Mouse (Mus musculus): ENCODE data around the gene Fkbp6. TPM values are rescaled to one million over a fixed set of nuclear protein-coding genes. Genes with fewer than 3 reads are reported as not detected.

The Fkbp6 gene
- polyA plus RNA-seq (2014; fragmentation: Nextera tagmentation; extraction: Ambion mirVana): 0.15 TPM in 1 of 2 replicates, not detected in the other

DNA sequence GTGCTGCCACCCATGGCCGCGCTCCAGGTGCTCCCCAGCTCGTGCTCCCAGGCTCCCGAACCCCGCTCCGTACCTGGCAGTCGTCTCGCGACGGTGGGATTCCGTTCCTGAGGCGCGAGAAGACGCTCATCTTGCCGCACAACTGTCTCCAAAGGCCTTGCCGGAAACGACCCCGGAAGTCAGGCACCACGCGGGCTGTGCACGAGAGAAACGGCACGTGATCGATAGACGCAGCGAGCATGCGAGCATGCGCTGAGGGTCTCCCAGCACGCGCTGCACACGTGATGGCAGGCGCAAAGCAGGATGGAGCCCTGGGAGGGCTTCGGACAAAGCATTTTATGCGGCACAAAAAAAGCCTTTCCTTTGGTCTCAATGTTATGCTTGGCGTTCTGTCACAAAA lies at the start of gene Fkbp6:
Gene Fkbp6 (minus strand): TSS at position 183 of the 400 bp plus-strand sequence.
- peaks cover 3% of the 10 kb centered on the region; the same call in 1 of the 2 replicates for H3K9me3 ChIP-seq (ENCODE audit: control insufficient read depth, low read length)
- H3K27ac ChIP-seq (ENCODE audit: low read depth, low read length): no peak within 1 kb of the TSS
- no peaks in the 10 kb centered on the region for H3K4me1 ChIP-seq (replicated peaks; ENCODE audit: control insufficient read depth, insufficient read depth, low read length)
- H3K36me3 ChIP-seq (ENCODE audit: control insufficient read depth, insufficient read depth, low read length): no peaks in the 10 kb centered on the region
- no peak within 1 kb of the TSS for H3K4me2 ChIP-seq (ENCODE audit: low read depth, low read length, severe bottlenecking)
- ATAC-seq (replicated peaks; ENCODE audit: low FRiP score) (no peak), DNase-seq (ENCODE audit: low spot score) (no peak)
- H3K4me3 ChIP-seq (ENCODE audit: low read depth, low read length): no peak within 1 kb of the TSS
- H3K9ac ChIP-seq (ENCODE audit: low read length): no peak within 1 kb of the TSS
- WGBS: 91% methylated on average over 35 of the region's 35 CpGs
- H3K27me3 ChIP-seq (ENCODE audit: control insufficient read depth, insufficient read depth, low read length): no peaks in the 10 kb centered on the region

DNA sequence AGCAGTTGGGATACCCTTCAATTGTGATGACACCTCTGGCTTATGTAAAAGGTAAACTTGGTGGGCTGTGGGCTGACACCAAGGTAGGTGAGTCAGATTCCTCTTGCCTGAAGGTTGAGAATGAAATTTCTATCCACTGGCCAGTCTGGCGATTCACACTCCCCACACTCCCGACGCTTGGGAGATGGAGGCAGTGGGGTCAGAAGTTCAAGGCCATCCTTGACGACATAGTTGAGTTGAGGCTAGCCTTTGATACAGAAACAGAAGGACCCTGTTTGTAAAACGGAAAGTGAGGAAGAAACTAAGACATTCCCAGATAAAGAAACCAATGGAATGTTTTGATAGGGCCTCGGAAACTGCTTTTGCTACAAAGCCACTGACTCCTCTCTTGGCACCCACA lies 49.5 kb upstream of the Fkbp6 start:
- WGBS: 73% methylated on average over 6 of the region's 6 CpGs
- H3K4me2 ChIP-seq (ENCODE audit: low read depth, low read length, severe bottlenecking): no peak overlapping the region
- no peak for ATAC-seq (replicated peaks; ENCODE audit: low FRiP score)
- H3K4me1 ChIP-seq (replicated peaks; ENCODE audit: control insufficient read depth, insufficient read depth, low read length): peaks cover 3% of the 10 kb centered on the region; the same call in 1 of the 2 replicates
- no peak overlapping the region for H3K4me3 ChIP-seq (ENCODE audit: low read depth, low read length)
- H3K27ac ChIP-seq (ENCODE audit: low read depth, low read length): no peak overlapping the region
- H3K27me3 ChIP-seq (ENCODE audit: control insufficient read depth, insufficient read depth, low read length): no peaks in the 10 kb centered on the region
- no peaks in the 10 kb centered on the region for H3K9me3 ChIP-seq (ENCODE audit: control insufficient read depth, low read length)
- no peaks in the 10 kb centered on the region for H3K36me3 ChIP-seq (ENCODE audit: control insufficient read depth, insufficient read depth, low read length)
- no peak overlapping the region for H3K9ac ChIP-seq (ENCODE audit: low read length)
- no peak for DNase-seq (ENCODE audit: low spot score)

DNA sequence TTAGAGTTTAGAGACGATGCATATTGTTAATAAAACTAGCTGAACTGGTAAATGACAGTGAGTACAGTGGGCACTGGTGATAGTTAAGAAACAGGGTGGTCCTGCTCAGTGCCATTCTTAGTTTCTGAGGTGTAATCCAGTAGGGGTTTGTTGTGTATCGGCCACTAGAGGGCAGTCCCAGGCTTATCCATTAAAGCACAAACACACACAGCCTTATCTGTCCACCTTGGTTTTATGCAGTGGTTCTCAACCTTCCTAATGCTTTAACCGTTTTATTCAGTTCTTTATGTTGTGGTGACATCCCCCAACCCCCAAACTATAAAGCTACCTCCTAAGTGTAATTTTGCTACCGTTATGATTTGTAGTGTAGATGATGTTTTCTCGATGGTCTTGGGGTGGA lies 46.0 kb upstream of the Fkbp6 start:
- H3K4me2 ChIP-seq (ENCODE audit: low read depth, low read length, severe bottlenecking): no peak overlapping the region
- H3K4me3 ChIP-seq (ENCODE audit: low read depth, low read length): no peak overlapping the region
- no peaks in the 10 kb centered on the region for H3K27me3 ChIP-seq (ENCODE audit: control insufficient read depth, insufficient read depth, low read length)
- no peak overlapping the region for H3K27ac ChIP-seq (ENCODE audit: low read depth, low read length)
- H3K4me1 ChIP-seq (replicated peaks; ENCODE audit: control insufficient read depth, insufficient read depth, low read length): peaks cover 7% of the 10 kb centered on the region; the same call in 1 of the 2 replicates
- H3K9me3 ChIP-seq (ENCODE audit: control insufficient read depth, low read length): no peaks in the 10 kb centered on the region
- ATAC-seq (replicated peaks; ENCODE audit: low FRiP score) (no peak), DNase-seq (ENCODE audit: low spot score) (no peak)
- no peaks in the 10 kb centered on the region; the same call in 1 of the 2 replicates for H3K36me3 ChIP-seq (ENCODE audit: control insufficient read depth, insufficient read depth, low read length)
- H3K9ac ChIP-seq (ENCODE audit: low read length): no peak overlapping the region
- WGBS: 53% methylated on average over 5 of the region's 5 CpGs

DNA sequence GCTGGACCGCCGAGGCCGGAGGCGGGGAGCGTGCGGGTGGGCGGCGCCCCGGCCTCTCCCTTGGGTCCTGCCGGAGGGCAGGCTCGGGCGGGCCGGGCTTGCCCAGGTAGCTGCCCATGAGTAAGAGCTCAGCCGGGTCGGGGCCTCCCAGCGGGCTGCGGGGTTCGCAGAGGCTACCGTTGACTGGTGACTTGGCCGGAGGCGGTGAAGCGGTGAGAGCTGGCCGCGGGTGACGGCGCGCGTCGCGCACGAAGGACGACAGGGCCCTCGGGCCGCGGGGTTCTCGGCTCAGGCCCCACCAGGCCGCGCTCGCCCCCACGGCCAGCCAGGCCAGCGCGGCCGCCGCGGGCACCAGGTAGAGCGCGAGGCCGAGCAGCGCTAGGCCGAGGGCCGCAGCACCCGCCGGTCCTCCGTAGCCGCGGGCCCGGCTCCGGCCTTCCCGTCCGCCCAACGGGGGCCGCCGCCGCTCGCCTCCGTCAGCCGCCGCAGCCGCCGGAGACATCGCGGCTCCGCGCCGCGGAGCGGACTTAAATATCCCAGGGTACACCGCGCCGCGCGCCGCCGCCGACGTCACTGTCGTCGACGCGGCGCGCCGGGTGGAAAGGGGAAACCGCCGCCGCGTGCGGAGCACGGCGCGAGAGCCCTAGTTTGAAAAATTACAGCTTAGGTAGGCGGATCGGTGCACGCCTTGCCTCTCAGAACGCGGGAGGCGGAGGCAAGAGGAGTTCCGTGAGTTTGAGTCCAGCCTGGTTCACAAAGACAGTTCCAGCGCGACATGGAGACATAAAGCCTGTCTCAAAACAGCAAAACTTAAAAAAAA lies 44.4 kb upstream of the Fkbp6 start, which contains the start of gene Pom121:
Gene Pom121 (minus strand): TSS at position 543 of the 820 bp plus-strand sequence.
- WGBS: under 1% methylated on average over 92 of the region's 110 CpGs
- H3K36me3 ChIP-seq (ENCODE audit: control insufficient read depth, insufficient read depth, low read length): peaks cover 8% of the 10 kb centered on the region; the same call in 1 of the 2 replicates
- H3K4me3 ChIP-seq (ENCODE audit: low read depth, low read length): peak within 1 kb of the TSS; percentile 97
- H3K4me1 ChIP-seq (replicated peaks; ENCODE audit: control insufficient read depth, insufficient read depth, low read length): peaks cover 7% of the 10 kb centered on the region; the same call in 1 of the 2 replicates
- peak within 1 kb of the TSS; percentile 97 for H3K9ac ChIP-seq (ENCODE audit: low read length)
- DNase-seq (ENCODE audit: low spot score) (peak; percentile 91), ATAC-seq (replicated peaks; ENCODE audit: low FRiP score) (peak; percentile 88)
- H3K9me3 ChIP-seq (ENCODE audit: control insufficient read depth, low read length): no peaks in the 10 kb centered on the region
- no peaks in the 10 kb centered on the region for H3K27me3 ChIP-seq (ENCODE audit: control insufficient read depth, insufficient read depth, low read length)
- H3K4me2 ChIP-seq (ENCODE audit: low read depth, low read length, severe bottlenecking): peak within 1 kb of the TSS; percentile 49
- H3K27ac ChIP-seq (ENCODE audit: low read depth, low read length): peak within 1 kb of the TSS; percentile 75

DNA sequence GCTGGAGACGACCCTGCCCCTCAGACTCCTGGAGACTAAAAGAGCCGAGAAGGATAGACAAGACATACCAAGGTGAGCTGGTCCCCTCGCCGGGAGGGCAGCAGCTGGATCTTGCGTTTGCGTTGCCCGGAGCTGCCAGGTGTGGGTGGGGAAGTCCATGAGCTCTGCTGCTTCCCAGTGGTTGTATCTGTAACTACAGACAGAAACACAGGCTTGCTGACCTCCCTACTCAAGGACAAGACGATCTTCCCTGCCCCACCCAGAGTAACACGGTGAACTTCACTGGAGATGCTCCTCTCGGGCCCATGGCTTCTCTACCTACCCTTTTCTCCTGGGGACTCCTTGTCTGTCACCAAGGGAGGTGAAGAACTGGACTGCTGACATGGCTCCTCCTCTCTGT lies 33.9 kb upstream of the Fkbp6 start:
- no peak overlapping the region for H3K4me3 ChIP-seq (ENCODE audit: low read depth, low read length)
- H3K4me2 ChIP-seq (ENCODE audit: low read depth, low read length, severe bottlenecking): no peak overlapping the region
- no peaks in the 10 kb centered on the region for H3K27me3 ChIP-seq (ENCODE audit: control insufficient read depth, insufficient read depth, low read length)
- 88% methylated on average over 10 of the region's 10 CpGs for WGBS
- H3K36me3 ChIP-seq (ENCODE audit: control insufficient read depth, insufficient read depth, low read length): peaks cover 44% of the 10 kb centered on the region
- no peaks in the 10 kb centered on the region for H3K4me1 ChIP-seq (replicated peaks; ENCODE audit: control insufficient read depth, insufficient read depth, low read length)
- H3K9me3 ChIP-seq (ENCODE audit: control insufficient read depth, low read length): no peaks in the 10 kb centered on the region
- no peak overlapping the region for H3K9ac ChIP-seq (ENCODE audit: low read length)
- H3K27ac ChIP-seq (ENCODE audit: low read depth, low read length): no peak overlapping the region
- no peak for ATAC-seq (replicated peaks; ENCODE audit: low FRiP score)
- DNase-seq (ENCODE audit: low spot score): no peak

DNA sequence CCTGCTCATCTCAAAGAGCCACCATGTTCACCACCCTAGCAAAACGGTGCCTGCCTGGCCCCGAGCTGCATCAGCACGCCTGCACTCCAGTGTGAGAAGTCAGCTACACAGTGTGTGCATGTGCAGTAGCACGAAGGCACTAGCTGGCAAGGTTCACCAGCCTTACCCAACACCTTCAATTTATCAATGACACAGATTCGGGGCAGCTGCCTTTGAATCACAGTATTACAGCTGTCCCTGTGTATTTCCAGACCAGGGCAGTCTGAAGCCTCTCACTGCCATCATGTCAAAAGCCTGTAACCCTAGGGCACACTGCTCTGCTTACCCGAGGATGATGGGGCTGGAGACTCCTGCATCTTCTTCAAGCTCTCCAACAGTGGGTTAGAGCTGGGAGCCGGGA lies 32.9 kb upstream of the Fkbp6 start:
- ATAC-seq (replicated peaks; ENCODE audit: low FRiP score): no peak
- H3K27me3 ChIP-seq (ENCODE audit: control insufficient read depth, insufficient read depth, low read length): no peaks in the 10 kb centered on the region
- no peak overlapping the region for H3K4me2 ChIP-seq (ENCODE audit: low read depth, low read length, severe bottlenecking)
- no peak for DNase-seq (ENCODE audit: low spot score)
- no peaks in the 10 kb centered on the region for H3K4me1 ChIP-seq (replicated peaks; ENCODE audit: control insufficient read depth, insufficient read depth, low read length)
- H3K36me3 ChIP-seq (ENCODE audit: control insufficient read depth, insufficient read depth, low read length): peaks cover 52% of the 10 kb centered on the region
- whole genome bisulfite sequencing: 95% methylated on average over 7 of the region's 7 CpGs
- no peak overlapping the region for H3K9ac ChIP-seq (ENCODE audit: low read length)
- no peaks in the 10 kb centered on the region for H3K9me3 ChIP-seq (ENCODE audit: control insufficient read depth, low read length)
- H3K4me3 ChIP-seq (ENCODE audit: low read depth, low read length): no peak overlapping the region
- H3K27ac ChIP-seq (ENCODE audit: low read depth, low read length): no peak overlapping the region

DNA sequence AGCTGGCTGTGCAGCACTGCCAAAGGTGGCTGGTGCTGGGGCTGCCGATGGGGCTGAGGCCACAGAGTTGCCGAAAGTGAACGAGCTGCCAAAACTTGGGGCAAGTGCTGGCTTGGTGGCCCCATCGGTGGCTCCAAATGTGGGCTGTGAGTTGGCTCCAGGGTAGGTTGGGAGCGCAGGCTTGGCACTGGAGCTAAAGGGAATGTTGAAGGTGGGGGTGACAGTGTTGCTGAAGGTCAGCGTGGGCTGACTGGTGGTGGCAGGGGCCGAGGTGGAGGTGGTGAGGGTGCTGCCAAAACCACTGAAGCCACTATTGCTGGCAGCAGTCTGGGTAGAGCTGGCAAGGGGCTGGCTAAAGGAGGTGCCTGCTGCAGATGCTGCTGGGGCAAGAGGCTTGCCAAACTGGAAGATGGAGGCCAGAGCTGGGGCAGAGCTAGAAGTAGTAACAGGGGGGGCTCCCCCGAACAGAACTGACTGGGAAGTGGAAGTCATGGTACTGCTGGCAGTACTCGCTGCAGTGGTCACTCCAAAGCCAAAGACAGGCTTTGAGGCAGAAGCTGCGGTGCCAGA lies 31.6 kb upstream of the Fkbp6 start:
- no peak overlapping the region for H3K27ac ChIP-seq (ENCODE audit: low read depth, low read length)
- no peak overlapping the region for H3K4me2 ChIP-seq (ENCODE audit: low read depth, low read length, severe bottlenecking)
- H3K9ac ChIP-seq (ENCODE audit: low read length): no peak overlapping the region
- H3K36me3 ChIP-seq (ENCODE audit: control insufficient read depth, insufficient read depth, low read length): peaks cover 51% of the 10 kb centered on the region
- no peaks in the 10 kb centered on the region for H3K9me3 ChIP-seq (ENCODE audit: control insufficient read depth, low read length)
- no peak overlapping the region for H3K4me3 ChIP-seq (ENCODE audit: low read depth, low read length)
- WGBS: 94% methylated on average over 10 of the region's 10 CpGs
- ATAC-seq (replicated peaks; ENCODE audit: low FRiP score) (no peak), DNase-seq (ENCODE audit: low spot score) (no peak)
- no peaks in the 10 kb centered on the region for H3K4me1 ChIP-seq (replicated peaks; ENCODE audit: control insufficient read depth, insufficient read depth, low read length)
- H3K27me3 ChIP-seq (ENCODE audit: control insufficient read depth, insufficient read depth, low read length): no peaks in the 10 kb centered on the region

DNA sequence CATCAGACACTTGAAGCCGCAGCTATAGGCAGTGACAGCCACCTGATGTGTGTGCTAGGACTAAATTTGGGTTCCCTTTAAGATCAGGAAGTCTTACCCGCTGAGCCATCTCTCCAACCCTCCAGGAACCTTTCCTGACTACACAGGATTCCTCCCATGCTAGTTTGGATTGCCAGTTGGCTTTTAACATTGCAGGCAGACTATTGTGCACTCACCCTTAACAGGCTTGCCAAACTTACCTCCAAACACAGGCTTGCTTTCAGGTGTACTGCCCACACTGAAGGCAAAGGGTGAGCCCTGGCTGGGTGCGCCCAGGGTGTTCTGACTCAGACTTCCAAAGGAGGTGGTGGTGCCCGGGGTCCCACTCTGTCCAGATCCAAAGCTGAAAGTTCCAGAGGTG lies 30.8 kb upstream of the Fkbp6 start:
- Histone ChIP-seq H3K4me1 (replicated peaks; ENCODE audit: control insufficient read depth, insufficient read depth, low read length) (no peaks in the 10 kb centered on the region), H3K36me3 (ENCODE audit: control insufficient read depth, insufficient read depth, low read length) (peaks cover 53% of the 10 kb centered on the region), H3K27ac (ENCODE audit: low read depth, low read length) (no peak overlapping the region), H3K9ac (ENCODE audit: low read length) (no peak overlapping the region), H3K4me2 (ENCODE audit: low read depth, low read length, severe bottlenecking) (no peak overlapping the region), H3K9me3 (ENCODE audit: control insufficient read depth, low read length) (no peaks in the 10 kb centered on the region), H3K4me3 (ENCODE audit: low read depth, low read length) (no peak overlapping the region), H3K27me3 (ENCODE audit: control insufficient read depth, insufficient read depth, low read length) (no peaks in the 10 kb centered on the region)
- ATAC-seq (replicated peaks; ENCODE audit: low FRiP score) (no peak), DNase-seq (ENCODE audit: low spot score) (no peak)
- 94% methylated on average over 4 of the region's 4 CpGs for WGBS

All from forebrain, embryonic 11.5 days (tissue).